Mouse (Mus musculus) heart, adult 2 months (tissue): ENCODE data around the gene Sacm1l.

Experiments used
- CTCF ChIP-seq: fragments of 200-600 bp; IDR thresholded peaks from 2 replicates; pipeline ENCODE4 v1.8.1; 2022; ENCODE audit warnings: antibody characterized with exemption, mild to moderate bottlenecking, moderate library complexity
- EP300 ChIP-seq: fragments of 200-500 bp; IDR thresholded peaks from 2 replicates; pipeline ENCODE4 v1.6.1; 2011; ENCODE audit warnings: low read depth, low read length, control low read depth; ENCODE audit not compliant: insufficient read depth
- POLR2A ChIP-seq: fragments of 200-500 bp; IDR thresholded peaks from 2 replicates; pipeline ENCODE4 v1.6.1; 2011; ENCODE audit warnings: mild to moderate bottlenecking, low read depth, low read length, control low read depth; ENCODE audit not compliant: insufficient read depth

DNA sequence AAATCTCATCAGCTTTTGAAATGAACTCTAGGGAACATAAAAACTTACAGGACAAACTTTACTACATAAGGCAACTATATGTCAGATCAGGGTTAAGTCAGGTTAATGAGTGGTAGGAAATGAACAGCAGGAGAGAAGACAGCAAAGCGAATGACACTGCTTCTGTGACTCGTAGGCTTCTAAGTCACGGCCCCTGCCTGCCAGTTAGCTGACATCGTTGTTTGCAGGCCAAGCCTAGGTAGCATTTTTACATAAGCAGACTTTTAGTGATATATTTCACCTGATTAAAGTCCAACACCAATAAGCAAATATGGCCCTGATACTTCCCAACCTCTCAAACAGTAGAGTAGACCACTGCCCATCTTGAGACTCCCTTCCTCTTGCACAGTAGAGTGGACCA lies 8.6 kb downstream of the Sacm1l start:
- TF ChIP-seq POLR2A (no peak), CTCF (no peak), EP300 (no peak)
